Mouse (Mus musculus) embryonic fibroblast, embryonic 13.5 days (primary cell): Measurements from ENCODE around the gene Clcn6.

Source experiments
- CTCF ChIP-seq: IDR thresholded peaks from 2 replicates; pipeline ENCODE4 v1.5.1; 2011; ENCODE audit warnings: mild to moderate bottlenecking, control low read depth, low read length, moderate library complexity, borderline replicate concordance; ENCODE audit not compliant: insufficient read depth
- POLR2A ChIP-seq: IDR thresholded peaks from 2 replicates; pipeline ENCODE4 v1.6.1; 2011; ENCODE audit warnings: low read depth, mild to moderate bottlenecking, control low read depth, low read length, moderate library complexity

DNA sequence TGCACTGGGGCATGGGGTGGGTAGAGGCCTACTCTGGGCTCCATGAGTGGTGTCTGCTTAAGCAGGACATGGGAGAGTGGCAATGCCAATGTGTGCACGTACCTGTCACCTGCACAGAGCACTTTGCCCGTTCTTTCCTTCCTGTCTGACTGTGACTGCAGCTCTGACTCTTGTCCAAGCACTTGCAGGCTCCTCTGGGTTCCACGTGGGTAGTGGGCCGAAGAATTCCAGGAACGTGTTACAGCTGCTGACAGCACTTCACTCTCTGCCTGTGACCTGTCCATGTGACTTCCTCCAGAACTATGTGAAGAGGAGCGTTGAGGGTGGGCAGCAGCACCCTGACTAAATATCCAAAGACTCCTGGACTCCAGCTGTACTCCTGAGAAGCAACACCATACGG lies 72.9 kb downstream of the Clcn6 start:
- TF ChIP-seq CTCF (no peak), POLR2A (no peak)
